Mouse (Mus musculus) layer of hippocampus, postnatal 10 days (tissue): Measurements from ENCODE around the gene Cdhr3. TPM values are rescaled to one million over a fixed set of nuclear protein-coding genes. Genes with fewer than 3 reads are reported as not detected.

Experiments used
- DNase-seq, 2 experiments: peaks; one replicate each; pipeline ENCODE4 v3.0.0; 2021; ENCODE audit warnings: low spot score in 2 of 2
- long read RNA-seq: library from polyadenylated mRNA; stranded (forward); transcript quantifications from one replicate; pipeline ENCODE4 v2.0.0, GENCODE M21; 2023
- total RNA-seq, 2 experiments: library from RNA; stranded (reverse); gene quantifications; 2 replicates each; pipeline ENCODE4 v1.2.3; 2021

The Cdhr3 gene
- 1 to 10 TPM; 1.2 to 2.5 TPM for total RNA-seq
- long read RNA-seq, partial matches to known transcripts, result 1 of 1 reads
- long read RNA-seq, other reads (novel, unspliced or antisense), result 0 of 1 reads

DNA sequence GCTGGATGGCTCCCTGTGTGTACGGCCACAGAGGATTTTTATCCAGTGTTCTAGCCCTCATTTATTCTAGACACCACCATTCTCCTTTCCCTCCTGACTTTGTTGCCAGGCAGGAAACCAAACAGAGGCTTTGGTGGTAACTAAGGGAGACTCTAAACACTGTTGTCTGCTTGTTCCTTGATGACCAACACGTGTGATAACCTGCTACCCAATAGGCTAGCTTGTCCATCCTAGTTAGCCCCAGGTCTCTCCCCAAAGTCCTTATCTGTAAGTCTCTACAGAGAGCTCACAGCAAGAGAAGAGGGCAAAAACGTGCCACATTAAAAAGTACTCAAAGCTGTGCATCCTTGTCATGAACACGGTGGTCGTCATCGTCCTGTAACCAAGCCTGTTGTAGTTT lies at the start of gene Cdhr3:
TSS of gene Cdhr3 (minus strand) at position 101 of the 400 bp plus-strand sequence.
- DNase-seq, result no peak

- DNase-seq, result no peak
Observed at GRCm38 (mm10) chr12:33139083-33139482, 46.4 kb upstream of the Cdhr3 start.

- no peak for DNase-seq
Observed at GRCm38 (mm10) chr12:33137857-33138256, 45.2 kb upstream of the Cdhr3 start.

GRCm38 (mm10) chr12:33131796-33132195 lies 39.1 kb upstream of the Cdhr3 start:
- DNase-seq, result no peak

GRCm38 (mm10) chr12:33130401-33130800 lies 37.7 kb upstream of the Cdhr3 start:
- DNase-seq, result peak; percentile 54 to 65

DNA sequence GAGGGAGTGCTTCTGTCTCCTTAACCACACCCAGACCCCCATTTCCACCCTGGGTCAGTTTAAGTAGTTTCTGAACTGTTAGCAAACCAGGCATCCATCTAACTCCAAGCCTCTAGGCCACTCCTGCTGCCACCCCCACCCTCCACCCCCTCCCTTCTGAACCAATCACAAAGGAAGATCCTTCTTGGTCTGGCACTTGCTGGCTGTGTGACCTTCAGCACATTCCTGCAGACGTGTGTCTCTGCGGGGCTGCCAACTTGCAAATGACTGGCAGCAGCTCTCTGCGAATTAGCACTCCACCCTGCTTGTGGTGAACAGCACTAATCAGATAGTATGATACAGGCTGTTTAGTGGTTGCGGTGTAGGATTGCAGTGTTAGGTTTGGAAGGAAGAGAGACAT lies 36.7 kb upstream of the Cdhr3 start:
- DNase-seq, result peak; percentile 43 to 57

- no peak for DNase-seq
Observed at GRCm38 (mm10) chr12:33128702-33129101, 36.0 kb upstream of the Cdhr3 start.

DNA sequence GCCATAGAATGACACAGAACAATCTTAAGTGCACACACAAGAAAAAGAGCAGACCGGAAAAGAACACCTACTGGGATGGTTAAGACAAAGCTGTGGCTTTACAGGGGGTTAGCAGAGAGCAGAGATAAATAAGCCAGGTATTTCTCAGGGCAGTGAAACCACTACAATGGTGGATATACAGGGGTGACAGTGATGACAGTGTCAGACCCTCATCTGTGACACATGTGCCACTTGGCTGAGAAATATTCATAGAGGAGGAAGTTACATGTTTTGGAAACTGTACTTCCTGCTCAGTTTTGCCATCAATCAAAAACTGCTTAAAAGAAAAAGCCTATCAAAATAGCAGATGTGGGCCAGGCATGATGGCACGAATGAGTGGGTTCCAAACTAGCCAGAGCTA lies 35.4 kb upstream of the Cdhr3 start:
- DNase-seq, result no peak

DNA sequence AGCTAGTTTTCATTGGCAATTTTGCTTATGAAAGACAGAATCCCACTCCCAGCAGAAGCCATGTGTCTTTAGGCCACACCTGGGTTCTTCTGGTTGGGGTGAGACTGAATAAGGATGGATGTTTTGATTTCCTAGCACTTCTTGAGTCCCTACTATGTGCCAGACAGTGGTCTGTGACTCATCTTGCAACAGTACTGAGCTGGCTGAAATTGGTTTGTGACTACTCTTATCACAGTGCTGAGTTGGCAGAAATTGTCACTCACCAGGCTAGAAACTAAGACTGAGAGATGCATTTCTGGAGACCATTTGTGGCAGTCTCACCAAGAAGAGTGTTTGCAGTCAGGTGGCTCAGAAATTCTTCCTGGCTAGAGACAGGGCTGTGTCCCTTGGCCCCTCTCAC lies 33.6 kb upstream of the Cdhr3 start:
- DNase-seq, result no peak

- DNase-seq, result no peak
Observed at GRCm38 (mm10) chr12:33125594-33126227, 33.0 kb upstream of the Cdhr3 start.

DNA sequence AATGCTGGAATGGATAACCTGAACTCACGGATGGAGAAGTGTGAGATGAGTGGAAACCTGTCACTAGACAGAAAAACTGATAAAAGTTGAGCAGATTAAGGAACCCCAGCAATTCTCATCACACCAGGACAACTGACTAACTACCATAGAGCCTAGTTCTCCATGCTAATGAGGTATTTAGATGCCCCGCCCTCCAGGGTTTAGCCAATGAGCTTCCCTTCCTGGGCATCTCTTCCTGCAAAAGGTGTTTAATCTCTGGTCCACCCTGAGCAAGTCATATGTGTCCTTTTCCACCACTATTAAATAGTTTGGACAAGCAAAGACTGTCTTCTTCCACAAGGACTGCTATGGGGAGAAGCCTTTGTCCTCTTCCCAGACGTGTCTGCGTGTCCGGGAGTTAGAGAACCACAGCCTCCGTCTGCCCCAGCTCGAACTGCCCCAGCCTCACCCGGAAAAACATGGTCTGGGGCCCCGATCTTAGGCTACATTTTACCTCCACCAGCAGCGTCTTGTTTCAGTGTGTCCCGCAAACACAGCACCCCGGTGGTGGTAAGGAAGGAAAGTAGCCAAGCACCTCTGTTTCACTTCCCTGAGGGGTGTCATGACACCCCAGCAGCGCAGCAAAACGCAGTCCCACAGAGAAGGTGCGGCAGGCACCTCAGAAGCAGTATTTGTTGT lies 26.1 kb upstream of the Cdhr3 start:
- DNase-seq, result no peak

- peak; percentile 40 to 58 for DNase-seq
Observed at GRCm38 (mm10) chr12:33110894-33111471, 18.3 kb upstream of the Cdhr3 start.

DNA sequence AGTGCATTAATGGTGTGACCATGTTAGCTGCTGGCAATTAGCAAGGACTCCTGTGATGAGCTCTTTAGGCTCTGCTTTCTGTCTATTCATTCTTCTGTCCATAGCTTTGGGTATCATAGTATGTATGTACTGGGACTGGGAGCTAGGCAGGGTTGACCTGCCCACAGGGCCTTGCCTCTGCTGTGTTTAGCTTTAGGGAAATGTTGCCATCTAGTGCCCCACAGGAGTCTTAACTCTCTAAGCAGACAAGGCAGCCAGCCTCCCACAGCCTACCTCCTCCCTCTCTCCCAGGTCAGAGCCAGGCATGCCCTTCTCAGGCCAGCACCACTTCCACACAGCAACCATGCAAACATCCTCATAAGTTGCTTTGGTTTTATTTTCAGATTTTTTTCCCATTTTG lies 16.9 kb upstream of the Cdhr3 start:
- peak in 1 of 2 experiments; percentile 47 for DNase-seq

DNA sequence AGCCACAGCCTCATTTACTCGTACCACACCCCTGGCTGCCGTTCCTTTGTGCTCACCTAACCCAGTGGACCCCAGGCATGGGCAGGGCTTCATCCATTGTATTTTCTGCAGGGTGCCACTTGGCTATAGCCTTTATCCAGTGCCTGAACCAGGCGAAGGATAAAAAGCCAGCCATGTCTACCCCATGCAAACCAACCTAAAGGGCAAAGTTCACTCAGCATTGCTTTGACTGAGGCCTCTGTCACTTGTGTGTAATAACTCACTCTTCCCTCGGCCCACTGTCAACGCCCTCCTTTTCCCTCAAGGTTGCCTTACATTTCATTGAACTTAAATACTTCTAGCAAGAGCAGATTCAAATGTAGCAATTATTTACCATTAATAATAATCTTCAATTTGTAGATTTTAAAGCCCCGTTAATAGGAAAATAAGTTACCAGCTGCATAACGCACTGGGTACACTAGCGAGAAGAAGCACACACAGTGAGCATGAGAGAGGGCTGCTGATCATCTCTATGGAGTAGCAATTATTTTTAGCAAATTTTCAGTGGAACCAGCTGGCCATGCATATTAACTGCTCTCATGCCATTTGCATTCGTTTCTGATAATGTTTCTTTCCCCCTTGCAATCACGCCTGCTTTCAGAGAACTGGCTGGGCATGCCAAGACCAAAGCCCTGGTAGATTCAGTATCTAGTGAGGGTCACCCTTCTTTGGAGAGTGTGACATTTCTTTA lies 13.9 kb upstream of the Cdhr3 start:
- DNase-seq, result peak in 1 of 2 experiments; percentile 43

DNA sequence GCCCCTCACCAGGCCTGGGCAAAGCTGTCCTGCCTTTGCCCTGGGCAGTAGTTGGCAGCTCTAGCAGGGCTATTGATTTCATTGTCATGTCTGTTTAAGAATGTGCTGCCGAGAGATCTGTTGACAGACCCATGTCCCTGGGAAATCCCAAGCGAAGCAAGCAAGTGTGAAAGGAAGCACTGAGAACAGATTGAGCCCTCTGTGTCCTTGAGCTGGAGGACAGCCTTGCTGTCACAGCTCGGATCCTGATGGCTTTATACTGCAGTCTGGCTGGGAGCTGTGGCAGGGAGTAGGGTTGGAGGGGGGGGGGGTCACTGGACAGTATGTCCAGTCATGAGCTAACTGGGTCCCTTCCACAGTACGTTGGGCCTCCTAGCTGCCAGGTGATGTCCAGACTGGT lies 13.0 kb upstream of the Cdhr3 start:
- no peak for DNase-seq

- no peak for DNase-seq
Observed at GRCm38 (mm10) chr12:33102342-33103115, 9.9 kb upstream of the Cdhr3 start.

DNA sequence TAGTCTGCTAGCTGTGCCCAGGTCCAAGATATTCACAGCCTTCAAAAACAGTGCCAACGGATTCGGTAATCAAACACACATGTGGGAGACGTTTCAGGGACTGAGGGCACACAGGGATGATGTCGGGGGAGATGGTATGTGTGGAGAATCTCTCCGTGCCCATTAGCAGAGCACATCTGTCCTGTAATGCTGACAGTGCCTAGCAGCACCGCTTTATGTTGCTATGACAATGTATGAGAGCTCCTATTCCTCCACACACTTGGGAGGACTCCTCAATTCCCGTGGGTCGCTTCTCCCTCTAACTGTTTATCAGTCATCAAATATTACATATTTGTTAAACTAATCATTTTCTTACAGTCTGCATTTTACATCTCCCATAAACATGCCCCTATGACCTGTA lies 9.0 kb upstream of the Cdhr3 start:
- no peak for DNase-seq

- DNase-seq, result no peak
Observed at GRCm38 (mm10) chr12:33096017-33096416, 3.3 kb upstream of the Cdhr3 start.

DNA sequence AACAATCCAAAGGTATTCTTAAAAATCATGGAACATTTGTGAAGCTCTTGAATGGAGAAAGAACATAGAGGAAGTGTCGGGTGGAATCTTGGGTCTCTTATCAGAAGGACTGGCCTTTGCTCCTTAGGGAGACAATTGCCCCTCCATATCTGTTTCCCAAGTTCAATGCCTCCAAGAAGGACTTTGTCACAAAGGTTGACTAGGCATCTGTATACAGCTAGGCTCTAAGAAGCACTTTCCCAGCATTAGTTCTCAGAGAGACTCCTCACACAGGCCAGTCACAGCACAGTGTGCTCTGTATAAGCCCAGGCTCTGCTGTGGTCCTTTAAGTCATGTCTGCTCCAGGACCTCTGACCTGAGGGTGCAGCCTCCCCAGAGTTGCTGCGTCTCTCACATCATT lies 479 bp downstream of the Cdhr3 start:
- DNase-seq, result no peak

DNA sequence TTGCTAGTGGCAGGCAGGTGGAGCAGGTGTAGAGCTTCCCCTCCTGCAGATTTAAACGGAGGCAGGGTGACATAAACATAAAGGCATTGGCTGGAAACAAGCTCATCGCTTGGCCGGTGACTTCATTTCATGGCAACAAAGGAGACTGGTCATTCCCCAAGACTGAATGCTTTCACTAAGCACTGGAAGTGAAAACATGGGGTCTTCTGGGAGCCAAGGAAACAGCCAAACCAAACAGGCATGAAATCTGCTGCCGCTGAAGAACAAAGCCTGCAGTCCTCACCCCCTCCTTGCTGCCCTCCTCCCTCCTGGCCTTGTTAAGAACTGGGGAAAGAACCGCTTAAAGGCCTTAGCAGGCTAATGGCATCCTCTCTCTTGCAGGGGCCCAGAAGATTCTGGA lies 6.5 kb downstream of the Cdhr3 start:
- DNase-seq, result no peak

DNA sequence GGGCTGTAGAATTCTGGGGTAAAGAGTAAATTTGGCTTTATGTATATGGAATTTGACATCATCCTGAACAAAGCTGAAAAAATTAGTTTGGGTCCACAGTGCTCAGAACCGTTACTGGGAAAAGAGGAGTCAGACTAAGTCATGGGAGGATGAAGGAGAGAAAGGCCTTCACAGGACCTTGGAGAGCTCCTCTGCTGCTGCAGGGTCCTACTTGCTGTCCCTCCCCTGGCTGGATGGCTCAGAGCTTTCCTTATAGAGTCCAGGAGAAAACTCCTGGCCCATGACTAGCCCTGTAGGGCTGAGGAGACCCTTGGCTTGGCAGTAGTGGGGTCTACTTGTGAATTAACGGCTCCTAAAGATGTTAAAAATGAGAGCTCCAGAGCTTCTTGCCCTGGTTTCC lies 8.0 kb downstream of the Cdhr3 start:
- no peak for DNase-seq
